Mouse (Mus musculus): ENCODE measurements around the gene 2010315B03Rik.

DNA sequence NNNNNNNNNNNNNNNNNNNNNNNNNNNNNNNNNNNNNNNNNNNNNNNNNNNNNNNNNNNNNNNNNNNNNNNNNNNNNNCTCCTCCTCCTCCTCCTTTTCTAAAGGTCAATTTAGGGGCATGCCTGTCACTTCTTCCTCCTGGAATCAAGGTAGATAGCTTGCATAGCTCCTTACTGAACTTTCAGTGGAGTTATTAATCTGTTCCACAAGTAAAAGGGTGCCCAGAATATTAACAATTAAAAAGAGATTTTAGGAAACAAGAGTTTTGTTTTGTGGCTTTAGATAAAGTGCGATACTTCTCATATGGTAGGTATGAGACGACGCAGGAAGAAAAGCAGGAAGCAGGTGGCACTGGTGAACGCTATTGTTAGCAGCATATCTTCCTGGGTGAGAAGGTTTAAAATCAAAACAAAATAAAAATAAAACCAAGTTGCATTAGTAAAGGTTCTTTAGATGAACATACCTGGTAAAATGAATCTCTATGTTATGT, 54.4 kb downstream of the 2010315B03Rik start:
- no peak for TF ChIP-seq CTCF (IDR thresholded peaks at IDR 0.05)
- no peak for TF ChIP-seq EP300 (IDR thresholded peaks at IDR 0.05)

All from lung, postnatal 0 days (tissue).